Mouse (Mus musculus): Measurements from ENCODE around the gene Pnrc2.

Gene Pnrc2

DNA sequence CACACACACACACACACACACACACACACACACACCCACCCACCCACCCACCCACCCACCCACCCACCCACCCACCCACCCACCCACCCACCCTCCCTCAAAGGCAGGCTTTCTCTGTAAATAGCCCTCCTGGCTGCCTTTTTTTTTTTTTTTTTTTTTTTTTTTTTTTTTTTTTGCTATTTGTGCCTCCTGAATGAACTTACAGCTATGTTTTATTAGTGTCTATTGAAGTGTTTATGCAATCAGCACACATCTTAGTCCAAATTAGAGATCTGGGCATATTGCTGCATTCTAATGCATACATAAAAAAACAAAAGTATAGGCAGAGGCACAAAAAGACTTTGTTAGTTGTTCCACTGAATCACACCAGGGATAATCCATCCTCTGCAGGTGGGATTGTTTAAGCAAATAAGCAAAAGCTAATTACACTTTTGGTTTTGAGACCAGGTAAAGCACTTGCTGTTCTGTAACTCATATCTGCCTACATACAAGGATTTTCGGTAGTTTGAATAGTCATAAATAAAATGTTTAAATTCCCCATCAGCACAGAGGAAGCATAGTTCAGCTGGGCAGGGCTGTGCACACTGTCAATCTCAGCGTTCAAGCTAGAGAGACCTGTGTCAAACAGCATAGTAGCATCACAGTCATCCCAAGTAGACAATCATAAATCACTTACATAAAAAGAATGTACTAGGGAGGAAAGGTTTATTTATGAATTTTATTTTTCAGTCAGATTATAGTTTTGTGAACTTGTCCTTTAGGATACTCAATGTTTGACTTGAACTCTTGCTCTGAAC is 3.2 kb downstream of the Pnrc2 start:
- DNase-seq (ENCODE audit: low read depth, low spot score), result no peak

DNA sequence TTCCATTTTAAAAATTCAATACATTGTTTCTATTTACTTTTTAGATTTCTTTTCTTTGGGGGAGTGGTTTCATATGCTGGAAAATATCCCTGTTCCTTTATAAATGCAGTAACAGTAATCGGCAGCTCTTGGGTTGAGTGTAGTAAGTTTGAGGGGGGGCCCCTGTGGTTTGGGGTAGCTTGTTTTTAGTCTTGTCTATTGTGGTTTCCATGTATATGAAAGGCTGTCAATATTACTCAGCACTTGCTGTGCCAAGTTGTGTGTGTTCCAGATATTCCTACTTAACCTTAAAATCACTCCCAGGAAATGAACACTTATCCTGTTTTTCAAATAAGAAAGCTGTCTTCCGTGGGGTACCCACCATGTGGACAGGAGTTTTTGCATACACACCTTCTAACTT is 4.7 kb downstream of the Pnrc2 start:
- DNase-seq (ENCODE audit: low read depth, low spot score), result no peak

DNA sequence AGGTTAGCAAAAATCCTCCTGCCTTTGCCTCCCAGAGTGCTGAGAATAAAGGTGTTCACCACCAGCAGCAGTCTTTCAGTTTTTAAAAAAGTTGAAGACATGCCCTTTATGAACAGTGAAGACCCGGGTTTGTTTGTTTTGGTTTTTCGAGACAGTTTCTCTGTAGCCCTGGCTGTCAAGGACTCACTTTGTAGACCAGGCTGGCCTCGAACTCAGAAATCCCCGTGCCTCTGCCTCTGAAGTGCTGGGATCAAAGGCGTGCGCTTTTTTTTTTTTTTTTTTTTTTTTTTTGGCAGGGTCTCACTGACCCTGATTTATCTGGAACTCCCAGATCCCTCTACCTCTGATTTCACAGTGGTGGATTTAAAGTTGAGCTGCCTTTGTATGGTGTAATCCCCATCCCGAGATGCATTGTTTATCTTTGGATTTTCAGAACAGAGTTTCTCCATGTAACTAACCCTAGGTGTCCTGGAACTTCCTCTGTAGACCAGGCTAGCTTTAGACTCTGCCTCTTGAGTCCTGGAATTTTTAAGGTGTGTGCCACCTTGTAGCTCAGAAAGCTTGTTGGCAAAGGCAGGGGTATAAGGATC is 16.0 kb downstream of the Pnrc2 start:
- DNase-seq (ENCODE audit: low read depth, low spot score), result no peak

DNA sequence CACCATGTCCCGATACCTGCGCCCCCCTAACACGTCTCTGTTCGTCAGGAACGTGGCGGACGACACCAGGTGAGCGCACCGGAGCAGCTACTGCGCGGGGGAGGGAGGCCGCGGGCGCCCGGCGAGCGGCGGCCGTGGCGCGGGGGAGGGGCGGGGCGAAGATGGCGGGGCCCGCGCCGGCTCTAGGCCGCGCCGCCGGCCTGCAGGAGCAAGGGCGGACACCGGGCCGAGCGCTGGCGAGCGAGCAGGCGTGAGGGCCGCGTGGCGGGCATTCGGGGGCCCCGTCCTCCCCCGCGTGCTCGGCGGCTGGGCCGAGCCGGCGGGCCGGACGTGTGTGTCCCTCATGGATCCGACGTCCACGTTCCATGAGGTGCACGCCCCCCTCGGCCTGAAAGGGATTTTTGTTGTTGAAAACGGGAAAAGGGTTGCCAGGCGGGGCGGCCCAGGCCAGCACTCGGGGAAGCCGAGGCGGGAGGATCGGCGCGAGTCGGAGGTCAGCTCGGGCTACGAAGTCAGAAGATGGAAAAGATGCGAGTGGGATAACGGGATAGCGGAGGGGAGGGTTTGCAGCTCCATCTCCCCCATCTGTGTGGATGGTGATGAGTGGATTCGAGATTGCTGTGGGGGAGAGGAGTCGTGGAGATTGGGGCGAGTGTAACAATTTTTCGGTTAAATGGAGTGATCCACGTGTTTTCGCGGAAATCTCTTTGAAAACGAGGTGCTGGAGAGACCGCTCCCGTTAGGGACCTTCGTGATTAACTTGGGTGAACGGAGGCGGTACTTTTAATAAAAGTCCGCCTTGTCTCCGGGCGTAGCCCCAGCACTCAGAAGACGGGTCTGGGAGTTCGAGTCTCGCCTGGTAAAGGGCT is 17.2 kb downstream of the Pnrc2 start:
- DNase-seq (ENCODE audit: low read depth, low spot score), result no peak

DNA sequence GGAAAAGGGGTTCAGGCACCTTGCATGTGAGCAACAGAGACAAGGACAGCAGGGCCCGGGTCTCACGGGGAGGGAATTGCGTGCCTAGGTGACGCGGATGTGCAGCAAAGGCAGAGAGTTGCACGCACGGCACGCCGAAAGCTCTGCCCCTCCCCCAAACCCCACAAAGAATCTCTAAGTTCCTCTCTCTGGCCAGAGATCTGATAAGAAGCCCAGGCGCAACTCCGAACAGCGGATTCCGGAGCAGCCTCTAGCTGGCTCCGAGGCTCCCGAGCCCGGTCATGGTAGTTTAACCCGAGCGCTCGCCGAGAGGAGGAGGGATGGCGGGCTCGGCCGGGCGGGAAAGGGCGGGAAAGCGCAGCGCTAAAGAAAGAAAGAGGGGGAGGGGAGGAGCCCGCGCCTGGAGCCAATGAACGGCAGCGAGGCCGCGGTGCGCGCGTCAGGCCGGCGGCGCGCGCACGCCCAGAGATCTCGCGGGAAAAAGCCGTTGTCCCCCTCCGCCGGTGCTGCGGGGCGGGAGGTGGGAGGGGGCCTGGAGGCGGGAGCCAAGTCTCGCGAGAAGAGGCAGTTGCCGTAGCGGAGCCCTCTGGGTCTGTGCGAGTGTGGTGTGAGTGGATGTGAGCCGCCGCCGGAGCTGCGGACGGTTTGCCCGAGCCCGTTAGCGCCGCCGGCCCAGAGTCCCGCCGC is 18.0 kb downstream of the Pnrc2 start, which contains the start of gene Srsf10:
Gene Srsf10, plus strand, starts transcription at position 212 of the 687 bp plus-strand sequence.
- DNase-seq (ENCODE audit: low read depth, low spot score), result peak; percentile 93

DNA sequence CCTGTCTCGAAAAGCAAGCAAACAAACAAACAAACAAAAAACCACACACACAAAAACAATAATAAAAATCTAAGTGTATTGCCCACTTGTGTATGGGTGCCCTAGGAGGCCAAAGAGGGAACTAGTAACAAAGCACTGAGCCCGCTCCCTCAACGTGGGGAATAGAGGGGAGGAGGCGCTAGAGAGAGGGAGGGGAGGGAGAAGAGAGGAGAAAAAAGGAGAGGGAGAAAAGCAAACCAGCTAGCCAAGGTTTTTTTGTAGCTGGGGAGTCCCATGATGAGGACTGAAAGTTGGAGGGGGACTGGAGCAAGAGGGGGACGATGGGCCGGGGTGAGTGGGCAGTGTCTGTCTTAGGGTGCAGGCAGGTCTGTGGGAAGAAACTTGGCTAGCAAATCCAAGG is 18.6 kb downstream of the Pnrc2 start:
- DNase-seq (ENCODE audit: low read depth, low spot score), result no peak

DNA sequence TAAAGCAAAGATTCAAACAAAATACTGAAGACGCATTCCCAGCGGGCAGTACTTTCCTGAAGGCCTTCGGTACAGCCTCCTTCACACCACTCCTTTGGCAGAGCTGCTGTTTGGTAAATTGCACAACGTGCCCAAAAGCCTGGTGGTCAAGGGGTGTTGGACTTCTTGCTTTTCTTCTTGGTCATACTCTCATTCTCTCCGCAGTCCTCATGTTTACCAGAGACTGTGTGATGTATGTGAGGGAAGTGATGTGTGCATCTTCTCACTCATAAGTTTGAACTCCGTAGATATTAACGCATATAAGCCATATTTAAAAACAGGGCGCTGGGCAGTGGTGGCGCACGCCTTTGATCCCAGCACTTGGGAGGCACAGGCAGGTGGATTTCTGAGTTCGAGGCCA is 19.0 kb downstream of the Pnrc2 start:
- no peak for DNase-seq (ENCODE audit: low read depth, low spot score)

DNA sequence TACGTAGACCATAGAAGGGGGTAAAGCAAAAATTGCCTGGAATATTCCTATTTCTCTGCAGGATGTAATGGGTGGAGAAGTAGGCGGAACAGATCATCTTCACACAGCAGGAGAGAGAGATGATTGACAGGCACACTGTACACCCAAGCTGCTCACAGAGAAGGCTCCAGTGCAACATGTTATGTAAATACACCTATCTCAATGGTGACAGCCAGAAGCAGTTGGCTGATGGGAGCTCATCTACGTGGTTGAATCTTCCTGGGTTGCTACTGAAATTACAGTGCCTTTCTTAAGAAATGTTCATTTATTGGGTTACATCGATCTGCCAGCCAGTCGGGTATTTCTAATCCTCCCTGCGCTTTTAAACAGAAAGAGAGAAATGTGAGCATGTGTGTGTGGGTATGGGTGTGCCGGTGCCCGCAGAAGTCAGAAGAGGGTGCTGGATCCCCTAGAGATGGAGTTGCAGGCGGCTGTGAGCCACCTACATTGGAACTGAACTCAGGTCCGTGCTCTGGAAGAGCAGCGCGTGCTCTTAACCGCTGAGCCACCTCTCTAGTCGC is 19.6 kb downstream of the Pnrc2 start:
- DNase-seq (ENCODE audit: low read depth, low spot score), result peak; percentile 53

DNA sequence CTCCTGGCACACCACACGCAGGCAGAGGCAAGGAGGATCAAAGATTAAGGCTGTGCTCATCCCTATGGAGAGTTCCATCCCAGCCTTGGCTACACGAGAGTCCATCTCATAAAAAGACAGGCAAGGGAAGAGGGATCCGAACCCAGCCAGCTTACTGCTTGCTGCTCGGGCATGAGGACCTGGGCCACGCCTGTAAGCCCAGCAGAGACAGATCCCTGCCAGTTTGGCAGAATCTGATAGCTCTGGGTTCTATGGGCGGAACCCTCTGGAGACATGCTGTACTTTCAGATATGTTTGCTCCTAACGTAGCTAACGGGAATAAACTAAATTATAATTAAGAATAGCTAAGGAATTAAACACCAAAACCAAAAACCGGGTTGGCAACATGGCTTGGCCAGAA is 21.7 kb downstream of the Pnrc2 start:
- no peak for DNase-seq (ENCODE audit: low read depth, low spot score)

DNA sequence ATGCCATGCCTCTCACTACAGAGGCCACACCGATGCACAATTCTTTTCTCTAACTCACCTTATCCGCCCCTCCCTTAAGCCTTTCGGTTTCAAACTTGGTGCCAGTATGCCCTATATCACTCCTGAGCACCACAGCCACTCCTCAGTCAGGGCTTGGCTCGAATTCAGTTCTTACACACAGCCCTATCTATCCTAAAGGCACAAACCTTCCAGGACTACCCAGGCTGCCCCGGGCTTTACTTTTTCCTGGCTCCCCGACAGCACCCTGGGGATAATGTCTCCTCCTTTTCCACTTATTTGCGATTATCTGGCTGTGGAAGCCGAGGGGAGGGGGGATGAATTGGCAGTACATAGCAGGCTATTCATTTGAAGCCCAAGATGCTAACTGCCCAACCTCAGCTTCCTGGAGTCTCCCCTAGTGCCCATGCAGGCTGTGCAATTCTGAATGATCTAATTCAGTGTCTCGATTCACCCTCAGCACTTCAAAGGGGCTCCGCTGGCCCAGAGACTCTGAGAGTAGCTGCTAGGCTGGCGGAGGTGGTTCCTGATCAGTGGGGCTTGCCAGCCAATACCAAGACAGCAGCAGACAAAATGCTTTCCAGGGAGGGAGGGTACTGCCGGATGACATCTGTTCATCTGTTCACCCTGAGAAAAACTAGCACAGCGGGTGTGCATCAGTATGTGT is 23.1 kb downstream of the Pnrc2 start:
- peak; percentile 60 for DNase-seq (ENCODE audit: low read depth, low spot score)

DNA sequence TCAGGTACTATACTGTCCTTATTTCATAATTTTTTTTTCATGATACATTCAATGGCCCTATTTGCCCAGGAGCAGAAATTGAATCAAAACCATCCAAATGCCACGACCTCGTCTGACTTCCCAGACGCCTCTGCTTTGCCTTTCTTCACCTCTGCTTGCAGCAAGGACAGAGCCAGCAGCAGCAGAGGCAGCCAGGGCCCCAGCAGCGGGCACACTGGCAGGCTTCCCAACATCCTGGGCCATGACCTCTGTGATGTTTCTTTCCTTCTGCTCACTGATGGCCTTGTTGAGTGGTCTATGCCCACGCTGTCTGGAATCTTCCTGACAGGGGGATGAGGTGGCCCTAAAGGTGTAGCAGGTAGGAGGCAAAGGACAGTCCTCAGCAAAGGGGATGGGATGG is 26.1 kb downstream of the Pnrc2 start:
- DNase-seq (ENCODE audit: low read depth, low spot score), result no peak

DNA sequence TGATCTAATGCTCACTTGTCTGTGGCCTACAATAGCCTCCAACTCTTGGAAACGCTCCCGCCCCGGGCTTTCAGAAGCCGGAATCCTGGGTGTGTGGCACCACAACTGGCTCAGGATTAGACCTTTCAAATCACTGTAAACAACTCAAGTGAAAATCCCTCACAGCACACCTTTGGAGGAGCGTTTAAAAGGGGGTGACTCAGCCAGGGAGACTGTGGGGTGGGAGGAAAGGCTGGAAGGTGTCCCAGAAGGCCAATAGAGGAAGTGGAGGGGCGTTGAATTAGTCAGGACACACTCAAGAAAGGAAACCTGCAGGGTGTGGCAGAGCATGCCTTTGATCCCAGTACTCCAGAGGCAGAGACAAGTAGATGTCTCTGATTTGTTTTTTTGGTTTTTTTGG is 29.2 kb downstream of the Pnrc2 start:
- no peak for DNase-seq (ENCODE audit: low read depth, low spot score)

DNA sequence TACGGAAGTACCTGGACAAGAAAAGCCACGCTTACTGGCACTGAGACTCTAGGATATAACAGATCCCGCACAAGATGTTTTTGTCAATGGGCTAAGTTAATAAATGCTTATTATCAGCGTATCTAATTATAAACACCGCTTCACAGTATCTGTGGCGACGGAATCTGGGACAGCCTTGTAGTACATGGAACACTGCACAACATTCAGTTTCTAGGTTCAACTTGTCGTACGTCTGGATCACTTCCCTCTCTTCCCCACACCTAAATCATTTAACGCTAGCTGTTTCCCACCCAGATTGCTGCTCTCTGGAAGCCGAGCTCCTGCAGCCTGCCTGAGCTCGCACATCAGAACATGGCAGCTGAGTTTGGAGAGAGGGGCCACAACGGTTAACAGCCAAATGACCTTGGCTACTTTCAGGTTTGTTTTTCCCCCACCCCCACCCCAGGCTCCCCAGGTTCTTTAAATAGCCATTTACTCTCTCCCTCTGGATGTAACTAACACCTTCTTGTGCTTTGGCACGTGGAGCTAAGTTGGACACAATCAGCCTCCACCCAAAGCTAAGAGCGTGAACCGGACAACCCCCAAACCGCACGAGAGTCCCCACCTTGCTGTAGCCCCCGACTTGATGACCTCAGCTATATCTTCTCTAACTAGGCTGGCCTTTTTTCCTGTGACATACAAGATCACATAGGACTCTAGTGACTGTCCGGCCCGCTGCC is 34.2 kb downstream of the Pnrc2 start:
- no peak for DNase-seq (ENCODE audit: low read depth, low spot score)

DNA sequence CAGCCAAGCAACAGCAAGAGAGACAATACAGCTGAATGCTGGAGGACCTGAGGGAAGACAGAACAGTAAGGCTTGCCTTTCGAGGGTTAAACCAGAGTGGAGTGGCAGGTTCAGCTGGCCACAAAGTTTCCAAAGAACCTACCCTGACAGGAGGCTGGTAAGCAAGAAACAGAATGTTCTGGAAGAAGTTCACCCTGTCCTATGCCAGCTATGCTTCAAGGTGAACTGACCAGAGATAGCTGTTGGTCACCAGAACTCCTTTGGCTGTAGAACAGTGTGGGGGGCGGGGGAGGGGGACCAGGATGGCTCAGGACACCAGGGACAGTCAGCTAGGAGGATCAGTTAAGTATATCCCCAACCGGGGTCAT is 34.7 kb downstream of the Pnrc2 start:
- DNase-seq (ENCODE audit: low read depth, low spot score), result no peak

DNA sequence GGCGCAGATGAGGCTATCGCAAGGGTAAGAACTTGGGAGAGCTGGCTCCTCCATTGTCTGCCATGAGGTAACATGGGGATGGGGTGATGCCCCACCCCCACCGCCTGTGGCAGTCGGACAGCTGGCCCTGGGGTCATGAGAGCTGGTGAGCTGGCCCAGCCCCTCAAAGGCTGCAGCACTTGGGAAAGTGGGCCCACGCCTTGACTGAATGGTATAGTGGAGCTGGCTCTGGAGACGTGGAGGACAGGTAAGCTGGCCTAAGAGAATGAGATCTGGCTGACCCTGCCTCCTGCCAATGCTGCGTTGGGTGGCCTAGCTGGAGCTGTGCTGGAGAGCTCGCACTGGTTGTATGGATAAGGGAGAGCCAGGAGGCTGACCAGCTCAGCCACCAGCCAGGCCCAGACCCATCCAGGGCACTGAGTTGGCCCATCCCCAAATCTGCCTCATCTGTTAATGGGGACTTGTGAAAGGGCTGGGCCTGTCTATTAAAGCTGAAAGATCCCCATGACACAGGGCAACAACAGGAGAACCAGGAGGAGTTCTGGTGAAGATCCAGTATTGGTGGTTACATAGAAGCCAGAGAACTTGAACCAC is 39.4 kb downstream of the Pnrc2 start:
- DNase-seq (ENCODE audit: low read depth, low spot score), result no peak

DNA sequence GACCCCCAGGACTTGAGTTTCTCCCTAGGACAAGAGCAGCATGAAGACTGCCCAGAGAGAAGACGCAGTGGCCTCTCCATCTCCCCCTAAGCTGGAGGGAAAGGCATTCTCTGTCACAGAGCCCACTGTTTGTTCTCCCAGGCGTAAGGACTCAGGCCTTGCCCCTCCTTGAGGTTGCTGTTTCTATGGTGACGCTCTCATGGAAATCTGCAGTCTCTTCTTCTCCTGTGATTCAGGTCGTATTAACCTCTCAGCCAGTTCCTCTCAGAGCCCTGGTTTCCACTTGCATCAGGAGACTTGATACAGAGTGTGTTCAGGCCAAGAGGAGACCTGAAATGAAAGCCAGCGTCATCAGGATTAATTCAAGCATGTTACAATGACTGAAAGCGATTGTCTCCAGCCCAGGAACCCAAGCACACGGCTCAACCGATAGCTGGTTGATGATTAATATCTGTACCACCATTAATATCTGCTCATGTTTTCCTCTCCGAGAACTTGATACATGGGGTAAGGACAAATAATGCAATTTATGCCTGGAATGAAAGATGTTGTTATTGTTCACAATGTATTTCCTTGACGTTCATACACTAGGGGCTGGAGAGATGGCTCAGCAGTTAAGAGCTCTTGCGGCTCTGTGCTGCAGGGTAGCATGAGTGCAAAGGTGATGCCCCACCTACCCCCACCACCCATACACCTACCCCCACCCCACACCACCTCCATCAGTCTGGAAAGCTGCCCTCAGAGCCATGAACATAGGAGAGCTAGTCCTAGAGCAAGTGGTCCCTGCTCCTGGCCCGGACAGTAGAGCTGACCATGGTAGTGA is 40.1 kb downstream of the Pnrc2 start:
- no peak for DNase-seq (ENCODE audit: low read depth, low spot score)

DNA sequence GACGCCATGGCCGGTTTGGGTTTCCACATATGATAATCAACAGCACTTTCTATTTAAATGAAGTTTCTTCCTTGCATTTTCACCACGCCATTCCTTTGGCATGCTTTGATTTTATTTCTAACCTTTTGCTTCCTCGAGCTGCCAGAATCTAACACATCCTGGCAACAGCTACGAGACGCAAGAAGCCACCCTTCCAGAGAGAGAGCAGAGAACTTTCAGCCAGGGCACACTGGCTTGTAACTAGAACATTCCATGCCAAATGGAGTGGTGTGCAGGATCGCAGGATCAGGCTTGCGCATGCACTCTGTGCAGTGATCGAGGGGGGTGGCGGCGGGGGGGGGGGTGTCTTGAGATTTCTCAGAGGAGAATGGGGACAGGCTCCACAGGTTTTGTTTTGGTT is 41.6 kb downstream of the Pnrc2 start:
- DNase-seq (ENCODE audit: low read depth, low spot score), result no peak

DNA sequence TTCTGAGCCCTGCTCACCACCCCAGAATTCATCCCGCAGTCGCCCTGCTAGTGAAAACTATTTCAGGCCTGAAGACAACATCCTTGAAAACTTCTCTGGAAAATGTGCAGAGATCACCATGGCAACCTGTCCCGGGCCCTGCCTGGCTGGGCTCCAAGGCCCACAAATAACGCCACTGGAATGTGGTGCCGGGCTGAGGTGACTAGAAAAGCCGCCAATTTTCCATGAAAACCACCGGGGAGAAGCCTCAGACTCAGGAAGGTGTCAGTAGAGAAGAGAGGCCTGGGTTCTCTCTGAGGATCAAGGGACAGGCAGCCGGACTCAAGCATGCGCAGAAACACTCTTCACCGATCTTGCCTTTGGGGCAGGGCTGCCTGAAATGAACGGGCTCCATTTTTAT is 45.2 kb downstream of the Pnrc2 start:
- DNase-seq (ENCODE audit: low read depth, low spot score), result peak; percentile 65

DNA sequence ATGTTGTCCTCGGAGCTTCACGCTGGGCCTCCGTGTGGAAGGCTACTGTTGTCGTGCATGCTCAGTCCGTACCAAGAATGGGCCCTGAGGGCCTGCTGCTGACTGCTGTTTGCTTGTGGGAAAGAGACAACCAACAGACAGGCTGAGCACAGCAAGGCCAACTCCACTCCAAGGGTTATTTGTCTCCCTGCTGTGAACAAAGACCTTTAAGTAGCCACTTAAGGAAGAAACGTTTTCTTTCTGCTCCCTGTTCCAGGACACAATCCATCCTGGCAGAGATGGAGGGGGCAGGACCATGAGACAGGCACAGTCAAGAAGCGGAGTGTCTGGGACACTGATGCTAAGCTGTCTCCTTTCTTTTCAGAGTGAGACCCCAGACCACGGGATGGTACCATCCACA is 49.4 kb downstream of the Pnrc2 start:
- DNase-seq (ENCODE audit: low read depth, low spot score), result no peak
